Mouse (Mus musculus) liver, adult 2 months (tissue): ENCODE data around the gene Hoxd4.

Experiments used
- CTCF ChIP-seq: fragments of 200-500 bp; IDR thresholded peaks from 2 replicates; pipeline ENCODE4 v1.5.1; 2011; ENCODE audit warnings: low read depth, low read length, control low read depth
- POLR2A ChIP-seq: fragments of 200-500 bp; IDR thresholded peaks from 2 replicates; pipeline ENCODE4 v1.6.1; 2011; ENCODE audit warnings: low read length, control low read depth; ENCODE audit not compliant: insufficient read depth; ENCODE audit errors: extremely low read depth

DNA sequence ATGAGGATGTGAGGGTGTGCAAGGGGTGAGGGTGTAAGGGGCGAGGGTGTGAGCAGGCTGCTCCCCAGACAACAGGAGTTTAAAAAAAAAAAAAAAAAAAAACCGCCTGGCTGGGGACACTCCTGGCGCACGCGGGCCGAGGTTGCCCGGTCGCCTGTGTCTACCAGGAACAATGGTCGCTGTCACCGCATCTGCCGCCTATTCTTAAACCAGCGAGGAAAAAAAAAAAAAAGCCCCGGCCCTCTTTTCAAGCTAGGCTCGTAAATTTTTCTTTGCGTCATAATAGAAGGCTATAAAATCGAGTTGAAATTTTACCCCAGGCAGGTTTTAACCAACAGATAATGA is 21.6 kb downstream of the Hoxd4 start:
- TF ChIP-seq CTCF: no peak
- TF ChIP-seq POLR2A: no peak
